Mouse (Mus musculus) forebrain, embryonic 15.5 days (tissue): Measurements from ENCODE around the gene Spata18. TPM values are rescaled to one million over a fixed set of nuclear protein-coding genes. Genes with fewer than 3 reads are reported as not detected.

Experiments used
- ATAC-seq: fragments of 200-750 bp; cut with Nextera tagmentation; replicated peaks from 2 replicates; pipeline ENCODE4 v1.8.0; 2017; ENCODE audit warnings: mild to moderate bottlenecking, moderate TSS enrichment, moderate library complexity
- H3K27ac ChIP-seq: fragments of 300-500 bp; sonication (generic); replicated peaks from 2 replicates; pipeline ENCODE4 v1.5.1; 2015; ENCODE audit warnings: mild to moderate bottlenecking, inconsistent platforms
- H3K27me3 ChIP-seq: fragments of 300-500 bp; sonication (generic); 2 replicates; pipeline ENCODE4 v1.6.1; 2015; ENCODE audit warnings: inconsistent platforms
- H3K36me3 ChIP-seq: fragments of 300-500 bp; sonication (generic); 2 replicates; pipeline ENCODE4 v1.6.1; 2015; ENCODE audit warnings: mild to moderate bottlenecking, inconsistent platforms
- H3K4me1 ChIP-seq: fragments of 300-500 bp; sonication (generic); 2 replicates; pipeline ENCODE4 v1.6.1; 2015; ENCODE audit warnings: inconsistent platforms
- H3K4me2 ChIP-seq: fragments of 300-500 bp; sonication (generic); replicated peaks from 2 replicates; pipeline ENCODE4 v1.6.1; 2015; ENCODE audit warnings: mild to moderate bottlenecking, inconsistent platforms
- H3K4me3 ChIP-seq: fragments of 300-500 bp; sonication (generic); 2 replicates; pipeline ENCODE4 v1.5.1; 2015; ENCODE audit warnings: mild to moderate bottlenecking, inconsistent platforms
- H3K9ac ChIP-seq: fragments of 300-500 bp; sonication (generic); replicated peaks from 2 replicates; pipeline ENCODE4 v1.6.1; 2015; ENCODE audit warnings: mild to moderate bottlenecking, inconsistent platforms
- H3K9me3 ChIP-seq: fragments of 300-500 bp; sonication (generic); 2 replicates; pipeline ENCODE4 v1.6.1; 2016; ENCODE audit warnings: inconsistent platforms
- WGBS: fragments of 180-500 bp; shearing (Covaris S2); methylation state at CpG from one replicate; pipeline ENCODE4 v1.1.7; 2015; ENCODE audit warnings: mixed read lengths; 5-methylcytosine and 5-hydroxymethylcytosine counted together
- polyA plus RNA-seq: library from polyadenylated mRNA; unstranded; fragments of >200 nt; fragmentation: Nextera tagmentation; extraction: Ambion mirVana; gene quantifications from 2 replicates; pipeline ENCODE4 v1.2.1, GENCODE M21; 2015

The Spata18 gene
- polyA plus RNA-seq, 1 experiment from 2014 or later: 0.78 TPM

DNA sequence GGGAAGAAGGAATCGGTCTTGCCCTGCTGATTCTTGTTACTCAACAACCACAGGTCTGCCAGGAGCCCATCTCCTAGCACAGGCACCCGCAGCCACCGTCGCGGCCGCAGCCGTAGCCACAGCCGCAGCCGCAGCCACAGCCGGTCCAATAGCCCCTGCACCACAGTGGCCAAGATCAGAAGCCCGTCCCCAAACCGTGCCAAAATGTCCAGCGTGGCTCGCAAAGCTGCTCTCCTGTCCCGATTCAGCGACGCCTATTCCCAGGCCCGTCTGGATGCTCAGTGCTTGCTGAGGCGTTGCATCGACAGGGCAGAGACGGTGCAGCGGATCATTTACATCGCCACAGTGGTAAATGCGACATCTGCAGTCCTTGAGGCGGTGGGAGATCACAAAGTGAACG, 18.2 kb downstream of the Spata18 start:
- no peaks in the 10 kb centered on the region for H3K9me3 ChIP-seq
- no peak overlapping the region for H3K27ac ChIP-seq
- H3K4me1 ChIP-seq: no peaks in the 10 kb centered on the region
- H3K4me3 ChIP-seq: no peak overlapping the region
- ATAC-seq: no peak
- WGBS: 50% methylated on average over 26 of the region's 26 CpGs
- no peak overlapping the region for H3K9ac ChIP-seq
- 0 out of 2 replicates have a peak overlapping the region, but pooled peaks have one; percentile 20 for H3K4me2 ChIP-seq
- H3K36me3 ChIP-seq: no peaks in the 10 kb centered on the region
- H3K27me3 ChIP-seq: no peaks in the 10 kb centered on the region

DNA sequence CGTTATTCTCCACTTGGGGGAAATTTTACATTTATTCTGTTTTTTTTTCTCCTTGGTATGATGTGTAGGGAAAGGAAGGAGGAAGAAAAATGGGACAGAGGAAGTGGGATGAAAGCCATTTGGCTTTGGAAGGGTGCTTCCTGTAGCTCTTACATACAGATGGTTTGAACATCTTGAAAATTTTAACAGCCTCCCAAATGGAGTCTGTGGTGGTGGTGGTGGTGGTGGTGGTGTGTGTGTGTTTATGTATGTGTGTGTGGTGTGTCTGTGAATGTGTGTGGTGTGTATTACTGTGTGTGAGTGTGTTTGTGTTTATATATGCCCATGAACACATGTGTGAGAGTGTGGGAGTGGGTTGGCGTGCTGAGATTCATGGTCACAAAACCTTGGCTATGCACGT, 24.4 kb downstream of the Spata18 start:
- peak; percentile 58; the same call in 1 of the 2 replicates for ATAC-seq
- no peak overlapping the region for H3K4me3 ChIP-seq
- H3K36me3 ChIP-seq: no peaks in the 10 kb centered on the region
- H3K27me3 ChIP-seq: no peaks in the 10 kb centered on the region
- H3K4me1 ChIP-seq: peaks cover 7% of the 10 kb centered on the region
- H3K4me2 ChIP-seq: no peak overlapping the region
- H3K9me3 ChIP-seq: no peaks in the 10 kb centered on the region
- H3K9ac ChIP-seq: no peak overlapping the region
- no peak overlapping the region for H3K27ac ChIP-seq
- 52% methylated on average over 3 of the region's 3 CpGs for WGBS

DNA sequence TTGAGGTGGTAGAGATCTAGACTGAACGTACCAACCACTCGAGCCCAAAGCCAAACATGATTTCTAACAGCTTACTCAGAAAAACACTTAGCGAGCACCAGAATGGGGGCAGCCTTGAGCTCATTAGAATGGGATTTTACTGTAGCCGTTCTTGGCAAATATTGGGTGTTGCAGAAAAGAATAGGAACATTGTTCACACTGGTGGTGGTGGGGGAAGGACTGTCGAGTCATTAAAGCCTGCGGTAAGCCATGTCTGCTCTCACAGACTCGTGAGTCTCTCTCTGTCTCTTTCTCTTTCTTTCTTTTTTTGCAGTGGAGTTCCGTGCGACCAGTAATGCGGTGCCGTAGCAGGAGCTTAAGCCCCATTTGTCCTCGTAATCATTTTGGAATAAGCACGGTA, 25.4 kb downstream of the Spata18 start:
- no peak overlapping the region for H3K9ac ChIP-seq
- no peaks in the 10 kb centered on the region for H3K9me3 ChIP-seq
- H3K4me1 ChIP-seq: peaks cover 7% of the 10 kb centered on the region
- H3K27me3 ChIP-seq: no peaks in the 10 kb centered on the region
- no peaks in the 10 kb centered on the region for H3K36me3 ChIP-seq
- no peak overlapping the region for H3K27ac ChIP-seq
- WGBS: 33% methylated on average over 13 of the region's 13 CpGs
- peak; percentile 41; the same call in 1 of the 2 replicates for ATAC-seq
- peak overlapping the region; percentile 26 for H3K4me2 ChIP-seq
- H3K4me3 ChIP-seq: 0 out of 2 replicates have a peak overlapping the region, but pooled peaks have one; percentile 15

DNA sequence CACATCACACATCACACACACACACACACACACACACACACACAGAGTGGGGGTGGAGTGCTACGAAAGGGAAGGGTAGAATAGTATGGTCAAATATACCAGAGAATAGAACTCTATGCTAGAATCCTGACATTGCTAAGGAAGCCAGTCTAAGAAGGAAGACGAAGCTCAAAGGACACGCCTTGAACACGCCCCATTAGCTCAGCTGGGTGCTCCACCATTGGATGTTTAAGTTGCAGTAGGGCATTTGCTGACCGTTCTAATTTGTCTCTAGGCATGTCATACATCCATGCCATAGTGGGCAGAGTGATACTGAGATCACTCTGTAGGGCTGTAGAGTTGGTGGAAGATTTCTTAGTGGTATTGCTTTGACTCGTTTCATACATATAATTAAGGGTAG, 32.0 kb downstream of the Spata18 start:
- Histone ChIP-seq H3K4me1 (no peaks in the 10 kb centered on the region), H3K9ac (no peak overlapping the region), H3K4me3 (no peak overlapping the region), H3K27me3 (no peaks in the 10 kb centered on the region; the same call in 1 of the 2 replicates), H3K9me3 (no peaks in the 10 kb centered on the region), H3K4me2 (no peak overlapping the region), H3K27ac (no peak overlapping the region), H3K36me3 (no peaks in the 10 kb centered on the region)
- ATAC-seq: no peak
- 81% methylated on average over 6 of the region's 6 CpGs for WGBS

DNA sequence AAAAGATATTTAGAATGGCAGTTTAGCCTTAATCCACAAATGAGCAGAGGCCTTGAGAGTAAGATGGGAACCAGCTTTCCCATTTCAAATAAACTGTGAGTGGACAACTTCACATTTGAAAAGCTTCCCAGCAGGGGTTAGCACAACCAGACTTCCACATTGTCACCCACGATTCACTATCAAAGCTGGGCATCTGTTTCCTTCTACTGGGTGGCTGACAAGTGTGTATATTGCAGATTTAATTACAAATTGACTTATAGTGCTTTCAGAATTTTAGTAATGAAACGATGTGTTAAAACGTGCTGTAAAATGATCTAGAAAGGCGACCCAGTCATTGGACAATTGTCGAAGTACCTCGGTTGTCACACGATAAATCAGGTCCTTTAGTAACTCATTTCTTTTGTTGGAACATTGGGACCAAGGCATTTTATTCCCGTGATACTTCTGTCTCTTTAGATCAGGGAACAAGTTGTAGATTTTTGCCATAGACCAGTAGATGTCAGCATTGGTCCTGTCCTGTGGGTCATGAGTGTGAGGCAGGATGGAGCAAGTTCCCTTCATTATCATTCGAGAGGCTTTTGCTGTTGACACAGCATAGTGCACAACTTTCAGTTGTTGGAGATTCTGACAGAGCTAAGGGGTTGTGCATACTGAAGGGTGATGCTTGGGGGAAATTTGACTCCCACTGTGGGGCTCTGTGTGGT, 32.7 kb downstream of the Spata18 start:
- no peak for ATAC-seq
- no peaks in the 10 kb centered on the region; the same call in 1 of the 2 replicates for H3K27me3 ChIP-seq
- H3K9me3 ChIP-seq: no peaks in the 10 kb centered on the region
- no peaks in the 10 kb centered on the region for H3K36me3 ChIP-seq
- H3K4me3 ChIP-seq: no peak overlapping the region
- 55% methylated on average over 9 of the region's 9 CpGs for WGBS
- H3K27ac ChIP-seq: no peak overlapping the region
- H3K4me1 ChIP-seq: no peaks in the 10 kb centered on the region
- no peak overlapping the region for H3K4me2 ChIP-seq
- H3K9ac ChIP-seq: no peak overlapping the region

DNA sequence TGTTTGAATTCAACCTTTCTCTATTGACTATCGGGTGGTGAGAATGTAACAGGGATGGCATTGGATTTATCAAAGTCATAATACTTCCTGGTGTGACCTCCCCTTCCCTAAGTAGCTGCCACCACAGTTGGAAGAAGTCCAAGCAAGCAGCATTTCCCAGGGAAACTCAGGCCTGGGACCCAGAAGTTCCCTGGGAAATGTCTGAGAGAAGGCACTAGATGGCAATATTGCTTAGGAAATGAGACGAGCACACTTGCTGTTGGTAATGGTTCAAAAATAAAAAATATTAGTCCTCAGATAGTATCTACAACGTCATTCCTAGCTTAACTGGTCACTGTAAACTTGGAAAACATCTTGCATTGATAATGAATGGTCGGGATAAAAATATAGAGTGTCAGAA, 35.0 kb downstream of the Spata18 start:
- Histone ChIP-seq H3K4me1 (no peaks in the 10 kb centered on the region), H3K4me3 (no peak overlapping the region), H3K4me2 (no peak overlapping the region), H3K27me3 (no peaks in the 10 kb centered on the region; the same call in 1 of the 2 replicates), H3K27ac (no peak overlapping the region), H3K9me3 (no peaks in the 10 kb centered on the region), H3K36me3 (no peaks in the 10 kb centered on the region), H3K9ac (no peak overlapping the region)
- no peak for ATAC-seq
- 27% methylated on average over 4 of the region's 4 CpGs for WGBS

DNA sequence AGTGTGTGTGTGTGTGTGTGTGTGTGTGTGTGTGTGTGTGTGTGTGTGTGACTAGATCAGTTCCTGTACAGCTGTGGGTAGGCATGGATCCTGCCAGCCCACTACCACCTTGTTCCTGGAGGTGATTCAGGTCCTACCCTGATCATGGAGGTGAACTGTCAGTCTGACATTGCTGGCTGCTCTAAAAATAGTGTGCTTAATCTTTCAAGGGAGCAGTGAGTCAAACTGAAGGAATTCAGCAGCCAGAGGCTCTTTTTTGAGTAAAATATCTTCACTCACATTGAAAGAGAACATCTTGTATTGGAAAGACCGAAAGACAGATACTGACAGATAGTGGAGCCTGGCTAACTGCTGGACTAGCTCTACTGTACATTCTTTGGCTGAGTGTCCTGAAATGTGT, 37.4 kb downstream of the Spata18 start:
- no peak overlapping the region for H3K9ac ChIP-seq
- no peak for ATAC-seq
- H3K27ac ChIP-seq: no peak overlapping the region
- no peaks in the 10 kb centered on the region for H3K36me3 ChIP-seq
- no peaks in the 10 kb centered on the region for H3K4me1 ChIP-seq
- no peaks in the 10 kb centered on the region; the same call in 1 of the 2 replicates for H3K27me3 ChIP-seq
- no peaks in the 10 kb centered on the region for H3K9me3 ChIP-seq
- no peak overlapping the region for H3K4me2 ChIP-seq
- 91% methylated on average over 1 of the region's 1 CpGs for WGBS
- no peak overlapping the region for H3K4me3 ChIP-seq

DNA sequence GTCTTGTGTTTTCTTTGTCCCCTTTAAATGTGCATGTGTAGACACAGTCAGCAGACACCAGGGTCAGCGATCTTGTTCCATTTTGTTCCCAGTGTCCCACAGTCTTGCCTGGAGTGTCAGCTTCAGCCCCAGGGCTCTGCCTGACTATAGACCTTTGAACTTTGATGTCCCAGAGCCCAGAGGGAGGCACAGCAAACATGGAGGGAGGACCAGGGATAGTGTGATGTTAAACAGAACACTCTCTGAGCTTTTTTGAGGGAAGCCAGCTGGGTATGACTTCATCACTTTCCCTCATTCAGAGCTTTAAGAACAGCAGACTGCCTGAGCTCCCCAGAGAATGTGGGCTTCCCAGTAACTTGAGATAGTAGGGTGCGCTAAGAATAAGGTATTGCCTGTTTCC, 39.0 kb downstream of the Spata18 start:
- Histone ChIP-seq H3K9me3 (no peaks in the 10 kb centered on the region), H3K9ac (no peak overlapping the region), H3K4me3 (no peak overlapping the region), H3K36me3 (no peaks in the 10 kb centered on the region), H3K27ac (no peak overlapping the region), H3K27me3 (no peaks in the 10 kb centered on the region; the same call in 1 of the 2 replicates), H3K4me1 (no peaks in the 10 kb centered on the region), H3K4me2 (no peak overlapping the region)
- 81% methylated on average over 2 of the region's 2 CpGs for WGBS
- no peak for ATAC-seq

DNA sequence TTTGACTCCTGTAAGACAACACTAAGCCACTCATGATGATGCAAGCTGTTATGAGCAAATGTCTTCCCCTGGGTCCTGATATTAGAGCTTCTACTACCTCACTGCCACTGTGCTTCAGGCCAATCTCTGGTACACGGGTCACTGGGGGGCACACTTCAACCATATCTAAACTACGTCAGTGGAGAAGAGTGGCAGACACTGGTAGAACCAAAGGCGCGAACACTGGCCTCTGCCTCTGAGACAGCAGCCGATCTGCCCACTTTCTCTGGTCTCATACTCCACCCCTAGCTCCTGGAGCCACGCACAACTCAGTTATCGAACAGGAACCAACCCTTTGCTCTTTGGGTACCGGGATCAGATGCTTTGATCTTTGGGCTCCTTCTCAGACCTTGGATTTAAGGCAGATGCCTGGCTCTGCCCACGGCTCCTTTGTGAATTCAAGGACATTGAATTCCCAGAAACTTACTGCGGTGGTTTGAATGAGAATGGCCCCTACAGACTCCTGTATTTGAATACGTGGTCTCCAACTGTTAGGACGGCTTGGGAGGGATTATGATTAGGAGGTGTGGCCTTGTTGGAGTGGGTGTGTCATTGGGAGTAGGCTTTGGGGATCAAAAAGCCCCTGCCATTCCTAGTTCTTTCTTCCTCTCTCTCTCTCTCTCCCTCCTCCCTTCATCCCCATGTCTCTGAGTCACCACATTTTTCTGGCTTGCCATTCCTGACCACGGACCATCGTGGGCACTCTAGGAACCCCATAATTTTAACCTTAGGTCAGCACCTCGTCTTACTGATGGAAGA, 40.7 kb downstream of the Spata18 start:
- Histone ChIP-seq H3K27ac (no peak overlapping the region), H3K4me2 (no peak overlapping the region), H3K36me3 (no peaks in the 10 kb centered on the region), H3K4me1 (no peaks in the 10 kb centered on the region), H3K4me3 (no peak overlapping the region), H3K9ac (no peak overlapping the region), H3K27me3 (no peaks in the 10 kb centered on the region), H3K9me3 (no peaks in the 10 kb centered on the region)
- no peak for ATAC-seq
- 32% methylated on average over 15 of the region's 15 CpGs for WGBS

DNA sequence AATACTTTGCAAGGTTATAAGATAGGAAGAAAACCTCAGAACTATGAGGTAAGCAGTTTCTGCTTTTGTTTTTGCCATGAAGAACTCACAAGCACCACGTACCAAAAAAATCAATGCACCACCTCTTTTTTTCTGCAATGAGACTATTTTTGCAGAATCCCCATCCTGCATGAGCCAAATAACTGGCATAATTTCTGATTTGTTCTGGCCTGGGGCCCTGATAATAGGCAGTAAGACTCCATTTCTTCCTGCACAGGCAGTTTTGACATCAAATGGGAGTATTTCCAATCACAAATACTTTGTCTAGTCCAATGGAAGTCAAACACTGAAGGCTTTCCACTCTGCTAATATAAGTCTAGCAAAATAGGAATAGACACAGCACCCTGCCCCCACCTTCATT, 42.6 kb downstream of the Spata18 start:
- WGBS: 81% methylated on average over 1 of the region's 1 CpGs

DNA sequence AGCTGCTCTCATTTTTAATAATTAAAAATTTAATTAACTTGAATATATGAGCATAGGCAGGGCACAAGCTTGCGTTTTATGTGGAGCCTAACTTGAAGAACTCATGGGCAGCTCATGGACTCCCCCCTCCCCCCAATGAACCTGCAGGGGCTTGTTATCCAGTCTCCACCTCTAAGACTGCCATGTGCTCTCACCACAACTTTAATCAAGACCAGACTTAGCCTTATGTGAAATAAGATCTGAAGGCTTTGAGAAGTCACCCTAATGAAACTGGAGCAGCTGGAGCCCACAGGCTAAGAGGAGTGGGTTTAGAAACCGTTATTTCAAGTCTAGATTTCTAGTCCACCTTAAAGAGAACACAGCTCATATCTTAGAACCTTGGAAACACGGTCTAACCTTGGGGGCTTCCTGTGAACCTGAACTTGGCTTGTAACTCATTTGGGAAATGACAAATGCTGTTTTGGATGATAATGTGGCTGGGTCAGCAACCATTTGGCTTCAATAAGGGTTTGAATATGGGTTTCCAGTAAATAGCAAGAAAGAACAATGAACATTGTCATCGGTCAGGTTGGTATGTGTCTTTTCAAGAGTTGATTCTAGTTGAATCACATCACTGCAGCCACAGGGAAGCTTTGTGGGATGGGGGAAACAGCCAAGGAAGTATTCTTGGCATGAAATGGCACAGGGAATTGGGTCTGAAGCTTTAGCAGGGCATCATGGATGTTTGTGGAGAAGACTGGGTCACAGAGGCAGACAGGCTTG, 43.3 kb downstream of the Spata18 start:
- no peak for ATAC-seq
- Histone ChIP-seq H3K9ac (no peak overlapping the region), H3K27me3 (no peaks in the 10 kb centered on the region), H3K4me1 (no peaks in the 10 kb centered on the region), H3K4me3 (no peak overlapping the region), H3K9me3 (no peaks in the 10 kb centered on the region), H3K27ac (no peak overlapping the region), H3K4me2 (no peak overlapping the region), H3K36me3 (no peaks in the 10 kb centered on the region)
- 87% methylated on average over 4 of the region's 4 CpGs for WGBS

More for the DNA sequence above, 42.6 kb downstream of the Spata18 start:
- ATAC-seq: no peak
- no peak overlapping the region for H3K9ac ChIP-seq
- H3K9me3 ChIP-seq: no peaks in the 10 kb centered on the region
- no peak overlapping the region for H3K4me3 ChIP-seq
- no peaks in the 10 kb centered on the region for H3K4me1 ChIP-seq
- H3K27ac ChIP-seq: no peak overlapping the region
- no peaks in the 10 kb centered on the region for H3K27me3 ChIP-seq
- no peaks in the 10 kb centered on the region for H3K36me3 ChIP-seq
- no peak overlapping the region for H3K4me2 ChIP-seq

DNA sequence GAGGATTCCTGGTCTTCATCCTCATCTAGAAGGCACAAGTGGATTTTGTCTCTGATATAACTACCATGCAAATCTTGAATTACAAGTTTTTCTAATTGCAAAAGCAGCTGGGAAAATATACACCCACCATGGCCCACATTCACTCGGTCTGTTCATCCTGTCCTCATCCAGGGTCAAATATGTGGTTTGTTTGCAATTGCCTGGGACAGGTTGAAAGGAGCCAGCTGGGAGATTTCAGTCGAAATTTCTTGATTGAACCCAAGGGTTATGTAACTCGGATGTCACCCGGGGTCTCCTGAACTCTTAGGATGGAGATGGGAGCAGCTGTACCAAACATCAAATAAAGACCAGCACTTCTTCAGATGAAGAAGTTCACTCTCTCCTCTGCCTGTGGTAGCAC, 46.5 kb downstream of the Spata18 start:
- H3K4me2 ChIP-seq: no peak overlapping the region
- no peak overlapping the region for H3K27ac ChIP-seq
- H3K9ac ChIP-seq: no peak overlapping the region
- no peaks in the 10 kb centered on the region for H3K36me3 ChIP-seq
- no peaks in the 10 kb centered on the region for H3K9me3 ChIP-seq
- ATAC-seq: no peak
- H3K27me3 ChIP-seq: no peaks in the 10 kb centered on the region
- H3K4me1 ChIP-seq: no peaks in the 10 kb centered on the region
- H3K4me3 ChIP-seq: no peak overlapping the region
- 79% methylated on average over 4 of the region's 4 CpGs for WGBS
